Mouse (Mus musculus) adrenal gland, adult 18-20 months (tissue): ENCODE measurements around the gene Plekhg4. TPM values are rescaled to one million over a fixed set of nuclear protein-coding genes. Genes with fewer than 3 reads are reported as not detected.

ENCODE experiments used
- DNase-seq, 2 experiments: peaks; one replicate each; pipeline ENCODE4 v3.0.0; 2021 to 2022; ENCODE audit warnings: low spot score in 2 of 2
- long read RNA-seq, 2 experiments: library from polyadenylated mRNA; stranded (forward); transcript quantifications; one replicate each; pipeline ENCODE4 v2.0.0; 2021
- total RNA-seq, 2 experiments: library from RNA; stranded (reverse); gene quantifications; 1 replicate in 1 of 2; 2 replicates in 1 of 2; pipeline ENCODE4 v1.2.3; 2021

Gene Plekhg4
- under 1 TPM; 0.17 to 0.67 TPM for total RNA-seq
- long read RNA-seq, experiment 1 = 0 reads
- long read RNA-seq, experiment 2 = 0 reads

GRCm38 (mm10) chr8:105373032-105373431, at the start of gene Plekhg4:
TSS of gene Plekhg4 (plus strand) at chr8:105373274.
- DNase-seq = peak in 1 of 2 experiments; percentile 39

GRCm38 (mm10) chr8:105325641-105326093, 47.4 kb upstream of the Plekhg4 start:
- no peak for DNase-seq

DNA sequence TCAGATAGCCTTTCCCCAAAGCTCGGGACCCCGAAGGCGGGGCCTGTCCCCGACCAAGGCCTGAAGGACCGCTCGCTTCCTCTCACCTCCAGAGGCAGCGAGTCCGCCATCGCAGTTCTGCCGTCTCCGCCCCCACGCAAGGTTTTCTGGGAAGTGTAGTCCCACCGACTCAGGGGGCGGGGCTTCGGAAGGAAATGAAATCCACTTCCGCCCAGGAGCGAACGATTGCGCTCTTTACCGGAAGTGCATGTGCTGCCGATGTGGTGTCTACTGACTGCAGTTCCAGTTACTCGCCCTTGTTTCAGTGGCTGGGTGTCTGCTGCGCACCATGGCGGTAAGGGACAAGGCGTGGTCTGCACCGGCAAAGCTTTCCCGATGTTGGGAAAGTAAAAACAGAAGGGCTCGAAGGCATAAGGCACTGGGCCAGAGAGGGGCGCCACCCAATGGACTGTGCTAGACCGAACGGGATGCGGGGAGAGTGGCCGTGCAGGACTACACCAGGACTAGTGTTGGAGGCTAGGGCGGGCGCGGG, 46.9 kb upstream of the Plekhg4 start, which contains the start of the genes Lrrc29 and Tmem208:
TSS of gene Lrrc29 (minus strand) at position 138 of the 532 bp plus-strand sequence.
TSS of gene Tmem208 (plus strand) at position 214 of the 532 bp plus-strand sequence.
- peak; percentile 97 for DNase-seq

- no peak for DNase-seq
Observed at GRCm38 (mm10) chr8:105326968-105327367, 46.1 kb upstream of the Plekhg4 start.

DNA sequence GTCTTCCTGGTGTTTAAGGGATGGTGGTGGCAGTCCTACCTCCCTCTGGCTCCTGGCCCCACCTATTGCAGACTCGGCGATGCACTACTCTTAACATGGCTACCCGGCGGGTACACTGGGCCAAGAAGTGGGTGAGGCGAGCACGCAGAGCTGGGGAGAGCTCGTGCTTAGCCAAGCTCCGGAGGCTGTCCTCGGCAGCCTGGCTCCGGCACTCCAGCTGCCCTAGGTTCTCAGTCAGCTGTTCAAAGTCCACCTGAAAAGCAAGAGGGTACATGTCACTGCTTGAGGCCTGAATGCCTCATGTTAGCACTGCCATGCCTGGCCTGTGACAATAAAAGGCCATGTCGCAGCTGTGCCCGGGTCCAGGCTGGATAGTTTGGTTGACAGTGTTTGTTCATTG, 42.7 kb upstream of the Plekhg4 start:
- no peak for DNase-seq

GRCm38 (mm10) chr8:105331469-105331868, 41.6 kb upstream of the Plekhg4 start:
- no peak for DNase-seq

DNA sequence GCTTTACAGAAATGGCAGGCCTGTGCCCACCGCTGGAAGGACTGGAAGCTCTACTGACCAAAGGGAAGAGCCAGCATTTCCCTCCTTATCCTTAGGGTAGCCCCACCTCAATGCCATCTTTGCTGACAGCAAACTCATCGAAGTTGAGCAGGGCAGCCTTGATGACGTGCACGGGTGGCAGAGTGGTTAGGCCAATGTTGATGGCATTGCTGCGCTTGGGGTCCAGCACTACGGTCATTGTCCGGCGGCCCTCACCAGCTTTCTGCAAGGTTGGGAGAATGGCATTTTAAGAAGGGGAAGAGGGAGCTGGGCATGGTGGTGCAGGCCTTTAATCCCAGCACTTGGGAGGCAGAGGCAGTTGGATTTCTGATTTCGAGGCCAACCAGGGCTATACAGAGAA, 41.1 kb upstream of the Plekhg4 start:
- DNase-seq = no peak

DNA sequence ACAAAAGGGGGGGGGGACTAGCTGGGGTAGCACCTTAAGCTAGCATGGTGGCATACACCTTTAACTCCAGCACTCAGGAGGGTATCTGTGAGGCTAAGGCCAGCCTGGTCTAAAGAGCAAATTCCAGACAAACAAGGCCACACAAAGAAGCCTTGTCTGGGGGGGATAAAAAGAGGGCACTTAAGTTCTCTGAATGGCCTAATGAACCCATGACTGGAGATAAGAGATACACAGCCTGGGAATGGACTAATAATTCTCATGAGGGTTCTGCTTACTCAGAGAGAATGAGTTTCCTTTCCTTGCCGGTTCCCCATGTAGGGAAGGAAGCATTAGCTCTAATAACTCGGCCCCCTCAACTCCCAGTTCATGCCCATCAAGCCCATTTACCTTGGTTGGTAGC, 40.6 kb upstream of the Plekhg4 start:
- DNase-seq = no peak

DNA sequence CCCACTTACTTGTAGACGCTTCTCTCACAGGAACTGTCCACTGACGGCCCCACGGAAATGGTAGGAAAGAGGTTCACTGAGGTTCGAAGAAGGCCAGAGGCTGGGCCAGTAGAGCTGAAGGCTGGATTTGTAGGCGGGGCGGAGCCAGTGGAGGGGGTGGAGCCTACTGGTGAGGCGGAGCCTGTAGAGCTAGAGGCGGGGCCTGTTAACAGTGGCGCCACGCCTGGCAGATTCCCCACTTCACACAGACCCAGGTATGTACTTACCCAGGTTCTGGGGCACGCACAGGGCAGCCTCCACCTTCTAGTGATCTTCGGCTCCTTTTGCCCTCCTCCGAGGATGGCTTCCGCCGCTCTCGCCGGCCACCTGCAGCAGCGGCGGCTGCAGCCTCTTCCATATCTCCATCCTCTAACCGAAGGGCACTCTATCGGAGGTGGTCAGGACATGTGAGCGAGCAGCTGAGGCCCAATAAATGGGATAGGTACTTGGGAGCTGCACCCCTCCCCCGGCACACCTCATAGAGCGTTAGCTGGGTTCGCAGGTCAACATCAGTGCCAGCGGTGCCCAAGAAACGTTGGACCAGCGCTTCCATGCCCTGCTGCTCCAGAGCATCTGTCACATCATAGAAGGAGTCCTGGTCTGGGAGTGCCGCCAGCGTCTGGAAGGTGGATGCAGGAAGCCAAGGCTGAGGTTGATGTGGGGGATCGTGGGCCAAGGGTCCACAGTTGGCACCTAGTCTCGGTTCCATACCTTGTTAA, 36.5 kb upstream of the Plekhg4 start:
- DNase-seq = no peak

- no peak for DNase-seq
Observed at GRCm38 (mm10) chr8:105338992-105339391, 34.1 kb upstream of the Plekhg4 start.

- DNase-seq = no peak
Observed at GRCm38 (mm10) chr8:105339886-105340635, 33.0 kb upstream of the Plekhg4 start.

DNA sequence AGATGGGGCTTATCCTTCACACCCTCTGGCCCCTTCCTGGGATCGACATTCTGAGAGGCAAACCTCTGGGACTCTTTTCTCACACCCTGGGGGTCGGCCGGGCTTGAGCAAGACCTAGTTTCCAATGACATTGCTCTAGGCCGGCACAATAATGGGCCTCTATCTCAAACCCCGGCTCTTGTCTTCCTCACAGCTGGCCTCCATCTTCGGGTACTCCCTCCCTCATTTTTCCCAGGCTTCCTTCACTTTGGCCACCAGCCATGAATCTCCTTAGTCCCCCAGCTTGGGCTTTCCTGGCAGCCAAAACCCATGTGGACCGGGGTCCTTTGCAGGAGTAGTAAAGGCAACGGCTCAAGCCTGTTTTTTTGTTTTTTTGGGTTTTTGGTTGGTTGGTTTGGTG, 31.7 kb upstream of the Plekhg4 start:
- no peak for DNase-seq

DNA sequence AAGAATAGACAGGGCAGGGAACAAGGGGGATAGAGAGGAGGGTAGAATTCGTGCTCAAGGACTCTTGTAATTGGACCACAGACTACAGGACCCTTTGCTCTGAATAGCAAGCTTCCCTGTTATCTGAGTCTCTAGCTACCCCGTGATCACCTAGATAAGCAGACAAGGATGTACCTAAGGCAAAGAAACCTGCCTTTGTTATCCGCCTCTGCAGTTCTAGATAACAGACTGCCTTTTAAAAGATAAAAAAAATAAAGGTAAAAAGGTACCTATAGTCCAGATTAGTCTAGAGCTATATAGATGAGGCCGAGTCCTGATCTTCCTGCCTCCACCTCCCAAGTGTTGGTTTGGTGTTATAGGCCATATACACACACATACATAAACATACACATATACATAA, 30.3 kb upstream of the Plekhg4 start:
- no peak for DNase-seq

DNA sequence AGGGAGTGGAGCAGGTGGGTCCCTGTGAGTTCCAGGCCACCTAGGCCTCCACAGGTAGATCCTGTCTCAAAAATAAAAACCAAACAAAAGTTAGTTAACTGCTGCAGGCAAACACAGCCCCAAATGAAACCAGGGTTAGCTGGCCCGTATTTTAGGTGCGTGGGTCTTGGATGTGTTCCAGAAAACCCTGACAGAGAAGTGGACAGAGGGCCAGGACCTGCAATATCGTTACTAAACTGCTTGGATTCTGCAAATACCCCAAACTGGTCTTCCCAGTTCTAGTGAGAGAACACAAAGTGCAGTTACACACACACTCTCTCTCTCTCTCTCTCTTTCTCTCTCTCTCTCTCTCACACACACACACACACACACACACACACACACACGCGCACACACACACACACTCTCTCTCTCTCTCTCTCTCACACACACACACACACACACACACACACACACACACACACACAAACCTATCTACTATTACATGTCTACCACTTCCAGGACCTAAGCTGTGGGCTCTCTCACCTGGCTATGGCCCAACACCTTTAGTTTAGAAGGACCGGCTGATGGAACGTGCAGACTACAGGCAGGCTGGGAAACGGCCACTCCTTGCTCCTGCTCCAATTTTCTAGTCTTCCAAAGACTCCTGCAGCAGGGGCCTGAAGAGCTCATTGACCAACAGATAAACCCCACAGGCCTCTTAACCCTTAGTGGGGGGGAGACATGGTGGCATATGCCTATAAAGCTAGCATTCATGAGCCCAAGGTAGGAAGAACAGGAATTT, 29.1 kb upstream of the Plekhg4 start:
- DNase-seq = no peak

DNA sequence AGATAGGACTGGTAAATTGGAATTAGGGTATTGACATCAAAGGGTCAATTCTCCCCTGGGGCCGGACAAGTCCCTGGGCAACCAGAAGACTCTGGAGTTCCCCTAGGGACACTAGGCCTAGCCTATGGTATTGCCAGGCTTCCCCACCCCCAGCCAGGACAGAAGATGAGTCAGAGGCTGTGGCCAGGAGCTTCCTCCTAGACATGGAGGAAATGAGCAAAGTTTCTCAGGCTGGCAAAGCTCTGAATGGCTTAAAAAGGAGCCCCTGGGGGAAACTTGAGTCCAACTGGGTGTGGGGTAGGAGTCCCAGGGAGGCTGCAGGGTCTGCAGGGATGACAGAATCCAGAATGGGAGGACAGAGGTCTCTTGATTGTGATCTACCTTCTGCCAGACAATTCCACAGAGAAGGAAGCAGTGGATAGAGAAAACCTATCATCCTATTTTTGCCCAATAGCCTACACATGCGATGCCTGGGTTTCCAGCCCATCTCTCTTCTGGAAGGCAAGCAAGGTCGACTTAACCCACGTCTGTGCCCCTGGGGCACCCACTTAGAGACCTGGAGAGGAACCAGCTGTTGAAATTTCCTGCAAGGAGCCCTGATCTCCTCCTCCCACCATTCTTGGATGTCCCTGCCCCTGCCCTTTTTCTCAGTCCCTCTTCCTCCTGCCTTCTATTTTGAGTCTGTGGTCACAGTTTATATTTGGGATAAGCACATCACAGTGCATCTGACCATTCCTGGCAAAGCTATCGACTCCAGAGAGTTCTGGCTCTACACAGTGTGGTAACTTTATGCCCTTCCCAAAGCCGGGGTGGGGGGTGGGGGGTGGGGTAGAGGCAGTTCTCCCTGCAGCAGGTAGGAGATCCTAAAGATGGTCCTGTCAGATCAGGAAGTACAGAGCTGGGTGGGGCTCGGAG, 27.8 kb upstream of the Plekhg4 start:
- no peak for DNase-seq

DNA sequence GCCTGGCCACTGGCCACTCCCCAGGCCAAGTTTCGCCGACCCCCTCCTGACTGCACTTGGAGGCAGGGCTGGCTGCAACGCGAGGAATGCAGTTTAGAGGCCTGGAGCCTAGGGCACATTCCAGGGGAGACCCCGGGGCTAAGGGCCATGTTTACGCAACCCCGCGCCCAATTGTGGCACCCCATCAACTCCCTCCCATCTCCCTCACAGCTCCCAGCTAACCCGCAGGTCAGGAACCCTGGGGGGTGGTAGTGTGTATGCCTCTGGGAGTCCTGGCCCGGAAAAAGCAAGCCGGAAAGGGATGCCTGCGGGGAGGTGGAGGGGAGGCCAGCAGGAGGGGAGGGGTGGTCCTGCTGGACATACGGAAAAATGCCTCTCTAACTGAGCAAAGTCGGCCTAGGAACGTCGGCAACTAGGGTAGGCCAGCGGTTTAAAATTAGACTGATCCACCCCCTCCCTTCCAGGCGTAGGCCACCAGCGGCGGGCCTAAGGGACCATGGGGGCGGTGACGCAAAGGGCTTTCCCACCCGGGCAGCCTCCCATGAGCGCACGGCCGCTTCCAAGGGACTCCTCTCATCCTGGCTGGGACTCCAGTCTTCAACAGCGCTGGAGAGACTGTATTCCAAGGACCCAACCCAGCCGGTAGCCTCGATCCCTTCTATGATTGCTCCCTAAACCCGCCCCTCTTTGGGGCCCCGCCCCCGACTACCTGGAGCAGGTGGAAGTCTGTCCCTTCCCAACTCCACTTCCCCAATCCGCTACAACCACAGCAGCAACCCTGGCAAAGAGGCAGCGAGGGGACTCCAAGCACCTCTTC, 26.3 kb upstream of the Plekhg4 start:
- DNase-seq = peak; percentile 36 to 53

DNA sequence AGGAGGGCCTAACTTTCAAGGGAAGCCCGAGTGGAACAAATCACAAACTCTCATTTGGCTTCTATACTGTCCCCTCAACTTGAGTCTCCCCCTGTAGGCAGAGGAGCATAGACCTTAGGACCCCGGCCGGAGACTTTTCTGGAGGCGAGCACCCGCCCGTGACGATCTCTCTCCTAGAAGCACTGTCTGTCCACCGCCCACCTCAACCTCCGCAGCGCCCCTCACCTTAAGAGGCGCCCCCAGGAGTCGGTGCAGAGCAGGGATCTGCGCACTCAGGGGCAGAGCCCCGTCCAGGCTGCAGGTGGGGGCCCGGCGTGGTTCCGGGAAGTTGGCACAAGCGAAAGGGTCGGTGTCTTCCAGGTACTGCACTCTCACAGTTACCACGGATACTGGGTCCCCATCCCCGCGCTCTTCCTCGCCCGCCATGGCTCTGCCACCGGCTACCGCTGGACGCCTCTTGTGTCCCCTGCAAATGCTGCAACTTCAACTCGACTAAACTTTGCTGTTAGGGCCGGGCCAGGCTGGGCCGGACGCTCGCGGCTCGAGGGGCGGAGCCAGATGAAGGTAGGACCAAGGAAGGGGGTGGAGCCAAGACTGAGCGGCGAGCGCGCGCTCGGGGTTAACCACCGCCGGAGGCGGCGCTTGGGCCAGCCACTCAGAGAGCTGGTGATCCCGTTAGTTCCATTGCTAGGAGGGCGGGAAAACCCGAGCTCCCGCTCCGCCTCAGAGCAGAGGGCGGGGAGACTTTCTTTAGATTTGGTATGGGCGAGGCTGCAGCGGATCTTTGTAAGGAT, 25.4 kb upstream of the Plekhg4 start, which contains the start of gene Fhod1:
TSS of gene Fhod1 (minus strand) at position 526 of the 794 bp plus-strand sequence.
- peak; percentile 86 to 89 for DNase-seq

- DNase-seq = peak; percentile 50 to 54
Observed at GRCm38 (mm10) chr8:105348450-105349095, 24.5 kb upstream of the Plekhg4 start, which contains the start of gene Slc9a5. TSS of gene Slc9a5 (plus strand) at chr8:105348843.
